Mouse (Mus musculus): ENCODE measurements around the gene Gm9936. TPM values are rescaled to one million over a fixed set of nuclear protein-coding genes. Genes with fewer than 3 reads are reported as not detected.
"Not testable (repeated sequence)": the region's sequence is repeated elsewhere in the genome, so short reads cannot be mapped to it uniquely, and the experiment has no call there.

The Gm9936 gene
- polyA plus RNA-seq (2016; fragmentation: Nextera tagmentation; extraction: Ambion mirVana) = 0.06 TPM in 1 of 2 replicates, not detected in the other

DNA sequence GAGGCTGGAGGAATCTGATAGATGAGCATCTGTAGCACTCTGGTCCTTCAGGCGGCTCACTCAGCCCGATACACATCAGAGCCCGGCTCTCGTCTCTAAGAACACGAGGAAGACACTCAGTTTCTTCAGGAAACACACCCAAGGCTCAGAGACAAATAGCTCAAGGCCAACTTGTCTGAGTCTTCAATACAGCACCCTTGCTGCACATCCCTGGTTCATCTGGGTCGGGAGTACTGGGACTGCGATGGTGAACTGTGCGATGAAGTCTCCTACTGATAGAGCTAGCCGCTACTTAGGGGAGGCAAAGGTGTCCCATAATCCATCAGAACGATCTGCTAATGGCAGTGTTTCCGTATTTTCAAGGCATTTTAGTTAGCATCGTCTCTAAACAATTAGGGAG, at the start of gene Gm9936:
Gene Gm9936, minus strand, starts transcription at position 101 of the 400 bp plus-strand sequence.
- Histone ChIP-seq H3K36me3 (no peaks in the 10 kb centered on the region), H3K4me2 (peak within 1 kb of the TSS; percentile 67), H3K9me3 (replicated peaks) (no peaks in the 10 kb centered on the region), H3K4me1 (replicated peaks) (no peaks in the 10 kb centered on the region), H3K4me3 (peak within 1 kb of the TSS; percentile 32), H3K27ac (ENCODE audit: poor library complexity, severe bottlenecking) (no peak within 1 kb of the TSS), H3K27me3 (replicated peaks) (peaks cover 47% of the 10 kb centered on the region), H3K9ac (peak within 1 kb of the TSS; percentile 50; the same call in 1 of the 2 replicates)
- WGBS = 78% methylated on average over 12 of the region's 12 CpGs
- ATAC-seq (ENCODE audit: insufficient number of reproducible peaks, low FRiP score) = no peak

GRCm38 (mm10) chr5:114902413-114902812, 43.9 kb upstream of the Gm9936 start:
- ATAC-seq (ENCODE audit: insufficient number of reproducible peaks, low FRiP score) = no peak
- no peak overlapping the region for H3K4me2 ChIP-seq
- peaks cover 8% of the 10 kb centered on the region; the same call in 1 of the 2 replicates for H3K27me3 ChIP-seq (replicated peaks)
- no peaks in the 10 kb centered on the region for H3K36me3 ChIP-seq
- peaks cover 4% of the 10 kb centered on the region for H3K4me1 ChIP-seq (replicated peaks)
- H3K9me3 ChIP-seq (replicated peaks) = no peaks in the 10 kb centered on the region
- WGBS = 35% methylated on average over 1 of the region's 1 CpGs
- no peak overlapping the region for H3K4me3 ChIP-seq
- no peak overlapping the region for H3K27ac ChIP-seq (ENCODE audit: poor library complexity, severe bottlenecking)
- no peak overlapping the region for H3K9ac ChIP-seq

DNA sequence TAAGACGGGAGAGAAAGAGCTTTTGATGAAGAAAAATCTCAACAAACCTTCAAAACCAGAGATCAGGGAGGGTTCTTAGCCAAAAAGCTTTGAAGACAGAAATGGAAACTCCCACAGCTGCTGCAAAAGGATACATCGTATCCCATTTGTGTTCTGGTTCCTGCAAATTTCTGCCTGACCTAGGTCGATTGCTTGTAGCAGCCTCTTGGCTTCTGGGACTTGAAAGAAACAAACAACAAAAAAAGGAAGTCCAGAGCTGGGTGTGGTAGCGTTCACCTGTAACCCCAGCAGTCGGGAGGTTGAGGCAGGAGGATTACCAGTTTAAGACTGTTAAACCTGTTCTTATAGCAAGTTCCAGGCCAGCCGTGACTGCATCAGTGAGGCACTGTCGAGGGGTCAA, 40.4 kb upstream of the Gm9936 start:
- Histone ChIP-seq H3K4me3 (no peak overlapping the region), H3K9me3 (replicated peaks) (no peaks in the 10 kb centered on the region), H3K4me1 (replicated peaks) (peaks cover 11% of the 10 kb centered on the region), H3K27me3 (replicated peaks) (peaks cover 11% of the 10 kb centered on the region; the same call in 1 of the 2 replicates), H3K9ac (no peak overlapping the region), H3K4me2 (no peak overlapping the region), H3K27ac (ENCODE audit: poor library complexity, severe bottlenecking) (no peak overlapping the region), H3K36me3 (no peaks in the 10 kb centered on the region)
- WGBS = 76% methylated on average over 7 of the region's 7 CpGs
- ATAC-seq (ENCODE audit: insufficient number of reproducible peaks, low FRiP score) = no peak

GRCm38 (mm10) chr5:114897374-114897793, 38.9 kb upstream of the Gm9936 start:
- H3K4me2 ChIP-seq = peak overlapping the region; percentile 52
- H3K27ac ChIP-seq (ENCODE audit: poor library complexity, severe bottlenecking) = no peak overlapping the region
- H3K4me3 ChIP-seq = peak overlapping the region; percentile 31
- H3K9me3 ChIP-seq (replicated peaks) = no peaks in the 10 kb centered on the region
- ATAC-seq (ENCODE audit: insufficient number of reproducible peaks, low FRiP score) = no peak
- peaks cover 11% of the 10 kb centered on the region for H3K4me1 ChIP-seq (replicated peaks)
- H3K9ac ChIP-seq = peak overlapping the region; percentile 17; the same call in 1 of the 2 replicates
- no peaks in the 10 kb centered on the region for H3K36me3 ChIP-seq
- peaks cover 11% of the 10 kb centered on the region; the same call in 1 of the 2 replicates for H3K27me3 ChIP-seq (replicated peaks)
- WGBS = 11% methylated on average over 7 of the region's 7 CpGs

DNA sequence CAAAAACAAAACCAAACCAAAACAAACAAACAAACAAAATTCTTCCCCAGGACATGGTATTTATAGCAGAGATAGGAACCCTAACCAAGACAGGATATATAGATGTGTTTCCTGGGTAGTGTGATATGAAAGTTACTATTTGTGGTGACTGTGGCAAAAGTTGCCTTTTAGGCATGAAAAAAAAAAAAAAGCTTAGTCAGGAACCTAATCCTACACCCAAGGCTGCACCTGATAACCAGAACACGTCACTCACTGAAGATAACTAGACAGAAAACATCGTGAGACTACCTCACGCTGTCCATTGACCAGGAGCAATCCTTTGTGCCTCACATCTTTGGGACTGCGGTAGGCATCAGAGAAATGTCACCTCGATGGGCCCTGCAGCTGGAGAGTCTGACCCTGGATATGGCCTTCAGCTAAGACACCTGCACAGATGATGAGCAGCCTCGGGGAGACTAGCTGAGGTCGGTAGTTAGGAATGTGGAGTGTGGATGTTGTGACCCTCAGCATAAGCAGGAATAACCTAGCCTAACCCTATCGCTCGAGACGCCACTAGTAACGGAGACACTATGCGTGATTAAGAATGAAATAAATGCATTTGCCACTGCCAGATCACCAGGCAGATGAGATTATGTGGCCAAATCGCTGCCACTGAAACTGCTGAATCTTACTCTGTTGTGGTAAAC, 38.3 kb upstream of the Gm9936 start, which contains the start of gene Oasl2:
Gene Oasl2, plus strand, starts transcription at position 249 of the 686 bp plus-strand sequence.
- Histone ChIP-seq H3K4me1 (replicated peaks) (peaks cover 11% of the 10 kb centered on the region), H3K9me3 (replicated peaks) (no peaks in the 10 kb centered on the region), H3K36me3 (no peaks in the 10 kb centered on the region), H3K4me3 (peak within 1 kb of the TSS; percentile 31), H3K9ac (peak within 1 kb of the TSS; percentile 17; the same call in 1 of the 2 replicates), H3K27ac (ENCODE audit: poor library complexity, severe bottlenecking) (no peak within 1 kb of the TSS), H3K4me2 (peak within 1 kb of the TSS; percentile 52), H3K27me3 (replicated peaks) (peaks cover 11% of the 10 kb centered on the region; the same call in 1 of the 2 replicates)
- WGBS = 42% methylated on average over 13 of the region's 13 CpGs
- no peak for ATAC-seq (ENCODE audit: insufficient number of reproducible peaks, low FRiP score)

- H3K36me3 ChIP-seq = no peaks in the 10 kb centered on the region
- H3K4me3 ChIP-seq = no peak overlapping the region
- peaks cover 11% of the 10 kb centered on the region for H3K4me1 ChIP-seq (replicated peaks)
- H3K27me3 ChIP-seq (replicated peaks) = peaks cover 11% of the 10 kb centered on the region; the same call in 1 of the 2 replicates
- 70% methylated on average over 4 of the region's 4 CpGs for WGBS
- no peak overlapping the region for H3K27ac ChIP-seq (ENCODE audit: poor library complexity, severe bottlenecking)
- no peaks in the 10 kb centered on the region for H3K9me3 ChIP-seq (replicated peaks)
- H3K4me2 ChIP-seq = no peak overlapping the region
- no peak overlapping the region for H3K9ac ChIP-seq
- ATAC-seq (ENCODE audit: insufficient number of reproducible peaks, low FRiP score) = no peak
Observed at GRCm38 (mm10) chr5:114895542-114895941, 37.1 kb upstream of the Gm9936 start.

DNA sequence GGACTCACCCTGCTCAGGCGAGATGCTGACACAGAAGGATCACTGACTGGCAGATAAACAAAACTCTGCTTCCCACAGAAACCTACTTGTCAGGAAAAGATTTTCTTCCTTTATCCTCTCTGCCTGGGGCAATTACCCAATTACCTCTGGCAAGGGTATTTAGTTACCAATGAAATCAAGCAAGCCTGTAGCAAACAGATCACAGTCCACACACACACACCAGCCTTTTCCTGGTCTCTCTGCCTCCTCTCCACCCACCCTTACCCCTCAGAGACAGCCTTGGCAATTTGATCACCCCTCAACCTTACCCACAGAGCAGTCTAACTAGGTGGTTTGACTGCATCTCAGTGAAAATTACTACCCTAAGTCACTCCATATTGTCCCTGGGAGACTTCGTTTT, 30.5 kb upstream of the Gm9936 start:
- Histone ChIP-seq H3K4me3 (no peak overlapping the region), H3K4me1 (replicated peaks) (no peaks in the 10 kb centered on the region), H3K27me3 (replicated peaks) (no peaks in the 10 kb centered on the region), H3K9me3 (replicated peaks) (0 out of 2 replicates have a peak, but pooled peaks cover 4% of the 10 kb centered on the region), H3K9ac (no peak overlapping the region), H3K36me3 (no peaks in the 10 kb centered on the region), H3K4me2 (no peak overlapping the region), H3K27ac (ENCODE audit: poor library complexity, severe bottlenecking) (no peak overlapping the region)
- no peak for ATAC-seq (ENCODE audit: insufficient number of reproducible peaks, low FRiP score)
- WGBS = 83% methylated on average over 2 of the region's 2 CpGs

DNA sequence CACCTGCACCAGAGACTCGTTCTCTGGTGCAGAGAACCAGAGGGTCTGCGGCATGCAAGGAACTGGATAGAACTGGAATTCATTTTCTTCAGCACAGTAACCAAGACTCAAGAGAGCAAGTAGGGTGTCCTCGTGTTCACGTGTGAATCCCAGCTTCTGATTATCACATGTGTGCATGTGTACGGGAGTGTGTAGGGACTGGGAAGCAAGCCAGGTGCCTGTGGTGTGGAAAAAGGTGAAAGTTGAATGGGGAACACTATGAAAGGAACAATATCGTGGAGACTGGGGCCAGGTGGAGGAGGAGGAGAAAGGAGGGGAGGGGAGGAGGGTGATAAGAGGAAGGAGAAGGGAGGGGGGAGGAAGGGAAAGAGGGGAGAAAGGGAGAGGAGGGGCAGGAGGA, 28.3 kb upstream of the Gm9936 start:
- no peaks in the 10 kb centered on the region for H3K36me3 ChIP-seq
- H3K4me1 ChIP-seq (replicated peaks) = no peaks in the 10 kb centered on the region
- peaks cover 4% of the 10 kb centered on the region; the same call in 1 of the 2 replicates for H3K27me3 ChIP-seq (replicated peaks)
- H3K9me3 ChIP-seq (replicated peaks) = 0 out of 2 replicates have a peak, but pooled peaks cover 4% of the 10 kb centered on the region
- no peak for ATAC-seq (ENCODE audit: insufficient number of reproducible peaks, low FRiP score)
- H3K4me3 ChIP-seq = no peak overlapping the region
- no peak overlapping the region for H3K4me2 ChIP-seq
- no peak overlapping the region for H3K27ac ChIP-seq (ENCODE audit: poor library complexity, severe bottlenecking)
- WGBS = 69% methylated on average over 6 of the region's 6 CpGs
- no peak overlapping the region for H3K9ac ChIP-seq

DNA sequence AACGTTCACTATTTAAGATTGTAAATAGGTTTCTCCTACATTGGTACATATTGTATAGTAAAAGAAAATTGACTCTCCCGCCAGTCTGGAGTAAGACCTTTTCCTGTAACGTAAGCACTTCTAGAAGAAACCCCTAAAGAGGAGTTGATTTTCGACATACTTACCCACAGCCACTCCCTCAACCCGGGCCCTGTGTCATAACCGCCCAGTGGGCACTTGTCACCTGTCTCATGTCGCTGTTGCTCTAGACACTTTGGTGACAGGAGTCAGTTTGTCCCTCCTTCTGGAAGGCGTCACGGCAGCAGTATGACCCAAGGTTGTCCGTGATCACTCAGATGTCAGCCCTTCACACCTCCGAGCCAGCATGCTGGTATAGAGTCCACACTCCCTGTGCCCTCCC, 24.5 kb upstream of the Gm9936 start:
- 72% methylated on average over 11 of the region's 11 CpGs for WGBS
- H3K36me3 ChIP-seq = no peaks in the 10 kb centered on the region

DNA sequence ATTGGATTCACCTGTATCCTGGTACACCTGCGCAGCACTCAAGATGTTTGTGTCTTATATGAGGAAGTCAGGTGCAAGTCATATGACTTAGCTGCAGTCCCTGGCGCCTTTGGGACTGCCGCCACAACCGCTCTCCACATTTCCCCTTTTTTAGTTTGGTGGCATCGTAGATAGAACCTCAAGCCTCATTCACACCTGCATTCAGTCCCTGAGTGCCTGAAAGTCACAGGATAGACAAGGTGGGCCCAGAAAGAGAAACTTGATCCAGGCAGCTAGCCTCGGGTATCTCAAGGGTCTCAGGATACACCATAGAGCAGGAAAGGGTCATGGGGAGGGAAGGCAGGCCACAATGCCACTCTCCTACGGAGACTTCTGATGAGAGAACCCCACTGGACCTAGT, 23.8 kb upstream of the Gm9936 start:
- 74% methylated on average over 6 of the region's 7 CpGs for WGBS
- not testable (repeated sequence) for H3K27ac ChIP-seq (ENCODE audit: poor library complexity, severe bottlenecking); H3K9me3 ChIP-seq (replicated peaks); H3K4me2 ChIP-seq; H3K36me3 ChIP-seq; H3K4me1 ChIP-seq (replicated peaks); H3K9ac ChIP-seq; ATAC-seq (ENCODE audit: insufficient number of reproducible peaks, low FRiP score); H3K4me3 ChIP-seq
- H3K27me3 ChIP-seq (replicated peaks) = peaks cover 22% of the 10 kb centered on the region

More for the DNA sequence above, 24.5 kb upstream of the Gm9936 start:
- H3K27me3 ChIP-seq (replicated peaks) = peaks cover 18% of the 10 kb centered on the region
- no peak overlapping the region for H3K4me3 ChIP-seq
- no peak overlapping the region for H3K4me2 ChIP-seq
- no peak for ATAC-seq (ENCODE audit: insufficient number of reproducible peaks, low FRiP score)
- no peak overlapping the region for H3K27ac ChIP-seq (ENCODE audit: poor library complexity, severe bottlenecking)
- no peak overlapping the region for H3K9ac ChIP-seq
- H3K4me1 ChIP-seq (replicated peaks) = peaks cover 7% of the 10 kb centered on the region; the same call in 1 of the 2 replicates
- no peaks in the 10 kb centered on the region for H3K9me3 ChIP-seq (replicated peaks)

GRCm38 (mm10) chr5:114879399-114879798, 20.9 kb upstream of the Gm9936 start:
- WGBS = 34% methylated on average over 13 of the region's 13 CpGs
- ATAC-seq (ENCODE audit: insufficient number of reproducible peaks, low FRiP score) = no peak

More at GRCm38 (mm10) chr5:114879399-114879798, 20.9 kb upstream of the Gm9936 start:
- no peaks in the 10 kb centered on the region for H3K9me3 ChIP-seq (replicated peaks)
- no peak overlapping the region for H3K9ac ChIP-seq
- peaks cover 13% of the 10 kb centered on the region; the same call in 1 of the 2 replicates for H3K4me1 ChIP-seq (replicated peaks)
- no peak overlapping the region for H3K27ac ChIP-seq (ENCODE audit: poor library complexity, severe bottlenecking)
- no peaks in the 10 kb centered on the region for H3K36me3 ChIP-seq
- H3K4me2 ChIP-seq = 0 out of 2 replicates have a peak overlapping the region, but pooled peaks have one; percentile 6
- H3K27me3 ChIP-seq (replicated peaks) = peaks cover 36% of the 10 kb centered on the region
- H3K4me3 ChIP-seq = no peak overlapping the region
